Mouse (Mus musculus) ZHBTc4 (cell line): ENCODE results near the gene Zfyve16.

Source experiments
- DNase-seq: peaks from one replicate; pipeline ENCODE4 v3.0.0-alpha.2; 2011; ENCODE audit warnings: low read depth, low spot score

Gene Zfyve16

DNA sequence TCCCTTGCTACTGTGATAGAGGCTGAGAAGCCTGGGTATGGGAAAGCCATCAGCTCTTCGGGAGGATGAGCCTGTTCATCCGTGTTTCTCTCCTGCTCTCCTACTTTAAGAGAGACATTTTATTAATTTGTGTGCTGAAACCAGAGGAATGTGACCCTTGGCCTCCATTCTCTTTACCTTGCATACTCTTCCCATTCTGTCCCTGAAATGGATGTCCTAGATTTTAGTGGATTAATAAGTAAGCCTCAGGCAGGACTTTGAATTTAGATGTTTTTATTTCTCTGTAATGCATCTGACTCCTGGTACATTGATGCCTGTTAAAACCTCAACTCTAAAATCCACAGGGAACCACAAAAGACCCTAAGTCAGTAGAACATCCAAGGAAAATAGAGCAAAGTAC is 61.3 kb downstream of the Zfyve16 start:
- DNase-seq: no peak

DNA sequence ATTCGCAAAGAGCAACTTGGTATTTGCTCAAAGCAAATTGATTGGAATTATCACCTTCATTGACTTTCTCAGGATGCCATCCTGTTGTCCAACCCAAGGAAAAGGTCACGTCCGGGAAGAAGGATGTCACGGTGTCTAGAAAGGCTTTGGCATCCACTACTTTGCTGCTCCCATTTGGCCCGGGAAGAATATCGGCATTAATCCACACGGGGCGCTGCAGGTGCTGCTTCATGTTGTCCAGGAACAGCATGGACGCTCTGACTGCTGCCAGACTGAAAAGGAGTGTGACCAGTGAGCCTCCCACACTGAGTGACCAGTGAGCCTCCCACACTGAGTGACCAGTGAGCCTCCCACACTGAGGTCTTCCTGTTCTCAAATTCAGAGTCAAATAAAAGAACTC is 62.8 kb downstream of the Zfyve16 start:
- peak; percentile 28 for DNase-seq

DNA sequence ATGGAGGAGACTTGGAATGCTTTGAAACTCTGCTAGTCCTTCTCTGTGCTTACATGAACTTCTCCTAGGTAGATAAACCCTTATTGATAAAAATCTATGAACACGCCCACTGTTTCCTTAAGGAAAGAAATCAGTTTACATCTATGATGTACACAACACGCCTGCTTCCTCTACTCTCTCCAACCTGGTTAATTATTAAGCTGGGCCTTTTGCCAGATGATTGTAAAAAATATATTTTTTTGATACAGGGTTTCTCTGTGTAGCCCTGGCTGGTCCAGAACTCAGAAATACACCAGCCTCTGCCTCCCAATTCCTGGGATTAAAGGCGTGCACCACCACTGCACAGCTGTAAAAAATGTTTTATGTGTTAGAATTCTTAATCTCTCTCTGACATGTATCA is 66.0 kb downstream of the Zfyve16 start:
- DNase-seq: no peak

DNA sequence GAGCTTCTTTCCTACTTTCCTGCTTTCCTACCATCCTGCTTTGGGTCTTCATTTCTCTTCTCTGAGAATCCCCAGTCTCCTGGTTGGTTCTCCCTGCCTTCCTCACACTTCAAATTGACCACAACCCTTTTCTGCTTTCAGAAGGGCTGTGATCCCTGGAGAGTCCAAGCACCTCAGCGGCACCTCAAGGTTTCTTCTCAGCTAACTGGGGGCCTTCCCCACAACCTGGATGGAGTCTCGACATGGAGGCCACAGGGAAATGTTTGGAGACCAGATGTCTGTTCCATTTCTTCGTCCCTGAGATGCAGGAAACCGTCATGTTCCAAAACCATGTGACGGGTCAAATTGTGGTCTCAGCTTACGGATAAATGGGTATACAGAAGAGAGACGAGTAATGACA is 83.8 kb downstream of the Zfyve16 start:
- DNase-seq: no peak

DNA sequence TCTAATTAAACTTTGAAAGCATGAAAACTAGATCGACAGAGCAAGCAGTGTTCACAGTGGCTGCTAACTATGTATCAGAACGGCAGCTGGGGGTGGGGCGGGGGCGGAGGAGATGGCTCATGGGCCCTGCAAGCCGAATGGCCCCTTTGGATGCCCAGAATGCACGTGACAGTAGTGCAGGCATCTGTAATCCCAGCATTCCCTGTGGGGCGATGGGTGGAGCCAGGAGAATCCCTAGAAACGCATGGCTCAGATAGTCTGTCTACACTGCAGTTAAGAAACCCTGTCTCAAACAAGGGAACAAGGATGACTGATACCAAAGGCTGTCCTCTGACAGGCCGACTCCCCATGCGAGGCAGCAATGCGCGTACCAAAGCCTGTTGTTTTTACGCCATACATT is 90.4 kb downstream of the Zfyve16 start:
- peak; percentile 56 for DNase-seq

DNA sequence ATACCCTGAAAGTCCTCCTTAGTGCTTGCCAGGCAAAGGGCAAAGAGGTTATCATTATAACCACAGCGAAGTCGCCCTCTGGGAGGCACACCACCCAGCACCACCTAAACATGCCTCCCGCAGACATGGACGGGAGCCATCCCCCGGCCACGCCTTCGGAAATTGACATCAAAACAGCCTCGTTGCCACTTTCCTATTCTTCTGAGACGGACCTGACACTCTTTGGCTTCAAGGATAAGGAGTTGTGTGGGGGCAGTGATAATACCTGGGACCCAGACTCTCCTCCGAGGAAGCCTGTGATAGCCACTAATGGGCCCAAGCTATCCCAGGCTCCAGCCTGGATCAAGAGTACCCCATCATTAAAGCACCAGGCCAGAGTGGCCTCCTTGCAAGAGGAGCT is 92.0 kb downstream of the Zfyve16 start:
- DNase-seq: no peak
